Mouse (Mus musculus) ES-E14 (cell line): ENCODE results near the gene Dkk2. TPM values are rescaled to one million over a fixed set of nuclear protein-coding genes. Genes with fewer than 3 reads are reported as not detected.

Source experiments
- DNase-seq: peaks from one replicate; pipeline ENCODE4 v3.0.0-alpha.2; 2013; ENCODE audit warnings: low read depth, low spot score
- H3K27ac ChIP-seq: 2 replicates; pipeline ENCODE4 v1.5.1; 2012; ENCODE audit warnings: low read depth, mild to moderate bottlenecking, low read length, moderate library complexity, mixed read lengths; ENCODE audit not compliant: poor library complexity, insufficient read depth, severe bottlenecking
- H3K36me3 ChIP-seq: 2 replicates; pipeline ENCODE4 v1.6.1; 2012; ENCODE audit warnings: mild to moderate bottlenecking, low read length, moderate library complexity, mixed read lengths; ENCODE audit not compliant: control insufficient read depth, poor library complexity, insufficient read depth, severe bottlenecking
- H3K4me1 ChIP-seq, 2 experiments: fragments of 150-350 bp in 1 of 2; sonication (generic) in 1 of 2; 2 replicates each; pipeline ENCODE4 v1.6.1; 2012; ENCODE audit warnings: low read length in 2 of 2, mild to moderate bottlenecking in 1 of 2, mixed read lengths in 1 of 2; ENCODE audit not compliant: control insufficient read depth in 2 of 2, insufficient read depth in 2 of 2, poor library complexity in 1 of 2
- H3K4me3 ChIP-seq, 2 experiments: fragments of 150-350 bp in 1 of 2; sonication (generic) in 1 of 2; 2 replicates each; pipeline ENCODE4 v1.5.1; 2012; ENCODE audit warnings: low read length in 2 of 2, low read depth in 1 of 2, mild to moderate bottlenecking in 1 of 2, mixed read lengths in 1 of 2; ENCODE audit not compliant: insufficient read depth in 1 of 2, poor library complexity in 1 of 2, severe bottlenecking in 1 of 2
- H3K9ac ChIP-seq: 2 replicates; pipeline ENCODE4 v1.6.1; 2012; ENCODE audit warnings: low read depth, mild to moderate bottlenecking, low read length, mixed read lengths; ENCODE audit not compliant: poor library complexity, insufficient read depth, severe bottlenecking
- H3K9me3 ChIP-seq: fragments of 150-350 bp; sonication (generic); 2 replicates; pipeline ENCODE4 v1.6.1; 2012; ENCODE audit warnings: low read depth, mild to moderate bottlenecking, low read length; ENCODE audit not compliant: control insufficient read depth, insufficient read depth
- CHD2 ChIP-seq: IDR thresholded peaks from 2 replicates; pipeline ENCODE4 v1.6.1; 2014; ENCODE audit warnings: mild to moderate bottlenecking, low read depth, low read length, inconsistent platforms
- HCFC1 ChIP-seq: IDR thresholded peaks from 2 replicates; pipeline ENCODE4 v1.6.1; 2012; ENCODE audit warnings: low read length, inconsistent platforms, borderline replicate concordance; ENCODE audit not compliant: insufficient read depth
- MAFK ChIP-seq: IDR thresholded peaks from 2 replicates; pipeline ENCODE4 v1.6.1; 2014; ENCODE audit warnings: mild to moderate bottlenecking, low read depth, low read length, inconsistent platforms; ENCODE audit not compliant: insufficient read depth
- ZC3H11A ChIP-seq: IDR thresholded peaks from 2 replicates; pipeline ENCODE4 v1.6.1; 2012; ENCODE audit warnings: low read depth, mild to moderate bottlenecking, inconsistent platforms, low read length, borderline replicate concordance
- ZNF384 ChIP-seq: IDR thresholded peaks from 2 replicates; pipeline ENCODE4 v1.6.1; 2012; ENCODE audit warnings: low read depth, low read length, inconsistent platforms
- in situ Hi-C, 2 experiments: fragments of 600-800 bp; cut with MboI; formaldehyde crosslinking; loops; one replicate each; pipeline ENCODE4 v1.15.1; 2025; ENCODE audit warnings: low sequenced_read_pairs in 2 of 2, inconsistent platforms in 1 of 2; ENCODE audit not compliant: unreplicated experiment in 2 of 2
- total RNA-seq: library from RNA; depleted of rRNA; stranded (reverse); fragments of 300-350 nt; gene quantifications from 2 replicates; pipeline ENCODE4 v1.2.3, GENCODE M21; 2012

Gene Dkk2
- total RNA-seq, 1 experiment: 1.1 TPM

DNA sequence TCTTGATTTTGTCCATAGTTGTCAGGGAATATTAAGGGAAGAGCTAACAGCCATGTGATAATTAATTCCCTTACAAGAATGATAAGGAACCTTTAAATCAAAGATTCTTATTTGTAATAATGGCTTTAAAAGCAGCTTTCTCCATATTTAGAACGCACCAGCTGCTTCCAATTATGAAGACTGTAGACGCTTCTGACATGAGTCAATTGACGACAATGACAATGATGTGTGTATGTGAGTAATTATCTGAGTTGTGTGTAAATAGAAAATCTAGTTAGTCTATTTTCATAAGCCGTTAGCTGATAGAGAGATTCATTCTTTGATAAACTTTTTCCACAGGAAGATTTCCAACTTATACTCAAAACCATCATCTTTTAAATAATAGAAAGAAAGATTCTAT is 46.8 kb downstream of the Dkk2 start:
- no peak for DNase-seq
- H3K36me3 ChIP-seq: no peaks in the 10 kb centered on the region
- no peaks in the 10 kb centered on the region for H3K4me1 ChIP-seq
- TF ChIP-seq ZNF384 (no peak), ZC3H11A (no peak), HCFC1 (no peak)
- no peak overlapping the region for H3K4me3 ChIP-seq
- no peak overlapping the region for H3K9ac ChIP-seq
- in situ Hi-C loops: no loop called here
- no peak overlapping the region for H3K27ac ChIP-seq
- H3K9me3 ChIP-seq: no peaks in the 10 kb centered on the region

DNA sequence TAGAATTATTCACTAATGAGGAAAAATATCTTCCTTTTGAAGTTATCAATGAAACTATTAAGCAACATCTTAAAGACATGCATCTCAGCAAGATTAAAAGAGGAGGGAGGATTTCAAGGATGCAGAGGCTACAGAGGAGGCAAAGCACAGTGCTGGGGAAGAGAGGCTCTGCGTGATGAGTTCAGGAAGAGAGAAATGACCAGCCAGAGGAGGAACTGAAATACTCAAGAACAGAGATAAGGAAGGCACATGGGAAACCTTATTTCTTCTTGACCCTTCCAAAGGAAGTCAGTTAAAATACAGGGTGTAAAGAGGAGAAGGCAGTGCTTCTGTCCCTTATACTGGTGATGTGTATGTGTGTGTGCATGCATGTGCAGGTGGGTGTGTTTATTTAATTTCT is 49.4 kb downstream of the Dkk2 start:
- Histone ChIP-seq H3K9me3 (no peaks in the 10 kb centered on the region), H3K36me3 (no peaks in the 10 kb centered on the region), H3K4me1 (no peaks in the 10 kb centered on the region), H3K4me3 (no peak overlapping the region), H3K27ac (no peak overlapping the region), H3K9ac (no peak overlapping the region)
- in situ Hi-C loops: no loop called here
- TF ChIP-seq ZNF384 (no peak), MAFK (no peak), CHD2 (no peak), HCFC1 (no peak), ZC3H11A (no peak)
- DNase-seq: no peak

DNA sequence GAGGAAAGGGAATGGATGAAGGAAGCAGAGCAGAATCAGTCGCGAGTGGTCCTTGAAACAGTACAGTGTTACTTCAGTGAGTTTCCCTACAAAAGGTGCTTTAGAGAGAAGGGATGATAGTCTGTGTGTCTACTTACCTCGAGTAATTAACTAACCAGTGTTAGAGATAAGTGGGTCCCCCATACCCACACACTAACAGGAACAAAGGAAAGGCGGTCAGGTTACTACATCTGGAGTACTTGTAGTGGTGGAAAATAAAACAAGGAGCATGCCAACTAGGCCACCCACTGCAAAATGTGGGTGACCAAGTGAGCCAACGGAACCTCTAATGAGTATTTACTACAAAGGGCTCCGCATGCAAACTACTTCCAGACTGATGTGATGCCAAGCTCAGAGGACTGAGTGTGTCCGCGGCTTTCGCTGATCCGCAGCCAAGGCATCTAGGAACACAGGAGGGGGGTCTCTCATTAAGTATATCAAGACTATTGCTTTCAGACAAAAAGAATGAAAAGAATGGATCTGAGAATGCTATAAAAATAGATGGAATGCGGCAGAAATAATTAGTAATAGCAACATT is 52.8 kb downstream of the Dkk2 start:
- H3K9ac ChIP-seq: no peak overlapping the region
- H3K4me3 ChIP-seq: no peak overlapping the region
- in situ Hi-C loops: no loop called here
- TF ChIP-seq CHD2 (no peak), ZC3H11A (no peak), ZNF384 (no peak), HCFC1 (no peak)
- H3K9me3 ChIP-seq: no peaks in the 10 kb centered on the region
- H3K4me1 ChIP-seq: no peaks in the 10 kb centered on the region
- no peak overlapping the region for H3K27ac ChIP-seq
- DNase-seq: no peak
- H3K36me3 ChIP-seq: no peaks in the 10 kb centered on the region

DNA sequence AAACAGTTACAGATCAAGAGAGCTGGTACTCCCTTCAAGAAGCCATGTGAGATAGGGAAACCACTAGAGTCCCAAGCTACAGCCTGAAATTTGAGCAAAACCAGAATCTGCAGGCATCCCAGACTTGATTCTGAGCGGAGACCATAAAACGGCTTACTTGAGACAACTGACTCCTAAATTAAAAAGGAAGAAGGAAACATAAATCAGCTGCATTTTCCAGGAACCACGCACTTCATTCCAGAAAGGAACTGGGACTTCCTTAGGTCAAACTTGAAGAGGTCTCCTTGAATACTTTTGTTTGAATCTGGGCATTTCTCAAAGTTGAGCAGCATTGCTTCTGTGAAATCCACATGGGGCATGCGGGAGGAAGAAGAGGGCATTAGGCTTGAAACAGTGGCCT is 55.9 kb downstream of the Dkk2 start:
- Histone ChIP-seq H3K4me1 (no peaks in the 10 kb centered on the region), H3K36me3 (no peaks in the 10 kb centered on the region), H3K9ac (no peak overlapping the region), H3K4me3 (no peak overlapping the region), H3K27ac (no peak overlapping the region), H3K9me3 (no peaks in the 10 kb centered on the region)
- in situ Hi-C loops: no loop called here
- TF ChIP-seq ZC3H11A (no peak), CHD2 (no peak), MAFK (no peak)
- DNase-seq: no peak

DNA sequence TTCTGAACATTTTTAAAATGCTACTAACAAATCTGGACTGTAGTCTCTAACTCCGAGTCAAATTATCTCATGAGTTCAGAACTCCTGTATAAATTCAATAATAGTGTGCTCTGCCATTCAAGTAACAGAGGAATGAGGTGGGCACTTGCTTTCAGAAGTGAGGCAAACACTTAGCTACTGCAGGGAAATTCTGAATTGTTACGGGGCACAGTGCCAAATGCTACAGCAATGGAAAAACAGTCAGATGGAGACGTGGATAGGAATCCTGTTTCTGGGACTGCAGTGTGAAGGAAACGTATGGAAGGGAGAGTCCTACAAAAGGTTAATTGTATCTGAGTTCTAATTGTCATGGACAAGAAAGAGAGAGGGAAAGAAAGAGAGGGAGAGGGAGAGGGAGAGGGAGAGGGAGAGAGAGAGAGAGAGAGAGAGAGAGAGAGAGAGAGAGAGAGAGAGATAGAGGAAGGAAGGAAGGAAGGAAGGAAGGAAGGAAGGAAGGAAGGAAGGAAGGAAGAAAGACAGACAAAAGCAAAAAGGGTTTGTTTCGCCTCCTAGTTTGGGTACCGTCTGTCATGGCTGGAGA is 64.4 kb downstream of the Dkk2 start:
- Histone ChIP-seq H3K27ac (no peak overlapping the region), H3K36me3 (no peaks in the 10 kb centered on the region), H3K4me1 (no peaks in the 10 kb centered on the region), H3K4me3 (no peak overlapping the region), H3K9me3 (no peaks in the 10 kb centered on the region), H3K9ac (no peak overlapping the region)
- no peak for TF ChIP-seq HCFC1
- TF ChIP-seq ZC3H11A: no peak
- DNase-seq: no peak
- in situ Hi-C loops: no loop called here
